Mouse (Mus musculus): ENCODE results near the gene Tmem205. TPM values are rescaled to one million over a fixed set of nuclear protein-coding genes. Genes with fewer than 3 reads are reported as not detected.
A peak's percentile ranks its signal among the peaks of the same experiment; 100 is the strongest.

Tmem205 gene
- polyA plus RNA-seq, 1 experiment from 2014 or later = 33.3 TPM

DNA sequence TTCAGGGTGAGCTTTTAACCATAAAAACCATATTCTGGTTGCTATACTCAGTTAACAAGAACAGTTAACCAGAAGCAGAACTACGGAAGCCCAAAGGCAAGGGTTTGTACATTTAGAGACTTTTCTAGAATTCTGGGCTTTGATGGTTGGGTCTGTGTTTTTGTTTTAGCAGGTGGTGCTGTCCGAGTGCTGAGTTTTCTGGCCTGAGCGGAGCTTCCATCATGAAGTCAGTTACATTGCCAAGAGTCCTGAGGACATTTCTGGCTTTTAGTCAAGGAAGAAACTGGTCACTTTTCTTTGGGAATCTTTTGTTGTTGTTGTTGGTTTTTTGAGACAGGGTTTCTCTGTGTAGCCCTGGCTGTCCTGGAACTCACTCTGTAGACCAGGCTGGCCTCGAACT lies 23.3 kb downstream of the Tmem205 start:
- H3K36me3 ChIP-seq (replicated peaks) = no peaks in the 10 kb centered on the region
- 0 out of 2 replicates have a peak, but pooled peaks cover 5% of the 10 kb centered on the region for H3K4me1 ChIP-seq
- no peak overlapping the region for H3K4me3 ChIP-seq (replicated peaks)
- no peak for ATAC-seq (ENCODE audit: low FRiP score)
- H3K27me3 ChIP-seq = peaks cover 22% of the 10 kb centered on the region
- WGBS = 94% methylated on average over 4 of the region's 4 CpGs
- no peak overlapping the region for H3K27ac ChIP-seq
- H3K4me2 ChIP-seq = no peak overlapping the region
- H3K9me3 ChIP-seq = no peaks in the 10 kb centered on the region
- H3K9ac ChIP-seq = no peak overlapping the region

DNA sequence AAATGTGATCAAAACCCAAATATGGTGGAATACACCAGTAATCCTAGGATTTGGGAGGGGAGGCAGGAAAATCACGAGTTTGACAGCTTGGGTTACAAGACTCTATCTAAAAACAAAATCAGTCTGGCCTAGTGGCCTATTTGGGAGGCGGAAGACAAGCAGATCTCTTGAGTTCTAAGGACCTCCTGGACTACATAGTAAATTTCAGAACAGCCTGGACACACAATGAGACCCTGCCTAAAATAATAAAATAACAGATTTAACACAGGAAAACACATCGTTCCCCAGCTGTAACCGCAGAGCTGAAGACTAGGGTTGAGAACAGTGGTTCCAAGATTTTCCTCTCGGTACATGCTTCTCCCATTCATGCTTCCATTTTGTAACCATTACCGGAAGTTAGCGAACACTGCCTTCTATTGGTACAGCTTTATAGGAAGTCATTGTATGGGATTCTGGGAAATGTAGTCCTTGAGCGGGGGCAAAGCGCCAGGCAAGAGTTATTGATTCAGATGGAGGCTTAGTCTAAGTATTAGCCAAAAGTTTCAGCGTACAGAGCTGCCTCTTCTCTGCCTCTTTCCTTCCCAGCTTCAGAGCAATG lies 26.0 kb downstream of the Tmem205 start:
- H3K4me3 ChIP-seq (replicated peaks) = peak overlapping the region; percentile 41
- no peak overlapping the region for H3K9ac ChIP-seq
- peak; percentile 89 for ATAC-seq (ENCODE audit: low FRiP score)
- H3K4me1 ChIP-seq = 0 out of 2 replicates have a peak, but pooled peaks cover 5% of the 10 kb centered on the region
- WGBS = 10% methylated on average over 10 of the region's 10 CpGs
- 0 out of 2 replicates have a peak overlapping the region, but pooled peaks have one; percentile 13 for H3K27ac ChIP-seq
- peaks cover 34% of the 10 kb centered on the region for H3K27me3 ChIP-seq
- H3K36me3 ChIP-seq (replicated peaks) = no peaks in the 10 kb centered on the region
- H3K9me3 ChIP-seq = no peaks in the 10 kb centered on the region
- peak overlapping the region; percentile 52 for H3K4me2 ChIP-seq

DNA sequence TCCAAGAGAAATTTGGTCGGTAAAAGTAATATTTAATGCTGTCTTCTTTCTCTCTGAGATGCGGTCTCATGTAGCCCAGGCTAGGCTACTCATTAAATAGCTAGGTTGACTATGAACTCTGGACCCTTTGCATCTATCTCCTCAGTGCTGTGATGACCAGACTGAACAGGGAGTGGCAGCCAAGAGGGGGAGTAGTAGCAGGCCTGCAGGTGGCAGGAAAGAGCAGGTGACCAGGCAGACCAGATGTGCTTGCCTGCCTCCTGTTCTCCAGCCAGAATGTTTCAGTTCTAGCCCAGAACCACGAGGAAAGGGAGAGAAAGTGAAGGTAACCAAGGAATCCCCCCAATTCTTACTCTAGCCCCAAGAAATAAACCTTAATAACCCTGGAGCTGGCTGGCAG lies 38.1 kb downstream of the Tmem205 start:
- Histone ChIP-seq H3K9me3 (no peaks in the 10 kb centered on the region), H3K27ac (no peak overlapping the region), H3K4me2 (no peak overlapping the region), H3K9ac (no peak overlapping the region), H3K4me1 (no peaks in the 10 kb centered on the region), H3K36me3 (replicated peaks) (no peaks in the 10 kb centered on the region), H3K27me3 (peaks cover 9% of the 10 kb centered on the region; the same call in 1 of the 2 replicates), H3K4me3 (replicated peaks) (no peak overlapping the region)
- 71% methylated on average over 3 of the region's 3 CpGs for WGBS
- ATAC-seq (ENCODE audit: low FRiP score) = no peak

DNA sequence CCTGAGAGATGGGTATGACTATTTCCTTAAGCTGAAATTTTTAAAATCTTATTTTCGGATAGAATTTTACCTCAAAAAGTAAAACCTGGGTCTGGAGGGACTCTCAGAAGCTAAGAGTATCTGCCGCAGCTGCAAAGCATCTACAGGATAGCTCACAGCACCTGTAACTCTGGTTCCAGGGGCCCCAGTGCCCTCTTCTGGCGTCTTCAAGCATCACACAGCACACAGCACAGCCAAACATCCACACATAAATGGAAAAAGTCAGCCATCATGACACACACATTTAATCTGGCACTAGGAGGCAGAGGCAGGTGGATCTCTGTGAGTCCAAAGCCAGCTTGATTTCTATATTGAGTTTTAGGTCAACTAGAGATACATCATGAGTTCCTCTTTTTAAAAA lies 50.8 kb downstream of the Tmem205 start:
- no peak for ATAC-seq (ENCODE audit: low FRiP score)
- Histone ChIP-seq H3K9ac (no peak overlapping the region), H3K9me3 (no peaks in the 10 kb centered on the region)

GRCm38 (mm10) chr9:21872204-21872603 lies 55.2 kb downstream of the Tmem205 start:
- Histone ChIP-seq H3K4me2 (no peak overlapping the region), H3K4me1 (no peaks in the 10 kb centered on the region), H3K36me3 (replicated peaks) (no peaks in the 10 kb centered on the region), H3K9ac (no peak overlapping the region), H3K27ac (no peak overlapping the region), H3K9me3 (no peaks in the 10 kb centered on the region), H3K27me3 (peaks cover 17% of the 10 kb centered on the region), H3K4me3 (replicated peaks) (no peak overlapping the region)
- WGBS = 71% methylated on average over 4 of the region's 4 CpGs
- no peak for ATAC-seq (ENCODE audit: low FRiP score)

More for the DNA sequence above, 50.8 kb downstream of the Tmem205 start:
- WGBS = 62% methylated on average over 3 of the region's 3 CpGs
- Histone ChIP-seq H3K27me3 (peaks cover 15% of the 10 kb centered on the region), H3K4me3 (replicated peaks) (no peak overlapping the region), H3K4me2 (no peak overlapping the region), H3K27ac (no peak overlapping the region), H3K4me1 (no peaks in the 10 kb centered on the region), H3K36me3 (replicated peaks) (no peaks in the 10 kb centered on the region)

Other genes starting within 250 kb of the Tmem205 start
- 34.1 and 40.3 TPM in 2 replicates for gene Ldlr, start 204.1 kb downstream of the Tmem205 start, polyA plus RNA-seq (2016; fragmentation: Nextera tagmentation; extraction: Ambion mirVana)
- 112 and 118 TPM in 2 replicates for gene Spc24, start 167.3 kb downstream of the Tmem205 start, polyA plus RNA-seq (2016; fragmentation: Nextera tagmentation; extraction: Ambion mirVana)
- gene Kank2, start 128.8 kb downstream of the Tmem205 start, polyA plus RNA-seq (2016; fragmentation: Nextera tagmentation; extraction: Ambion mirVana) = 6.1 and 6.2 TPM in 2 replicates
- gene Angptl8, start 92.0 kb downstream of the Tmem205 start, polyA plus RNA-seq (2016; fragmentation: Nextera tagmentation; extraction: Ambion mirVana) = 0.45 TPM in 1 of 2 replicates, not detected in the other
- 17.5 and 18.9 TPM in 2 replicates for gene Dock6, start 74.9 kb downstream of the Tmem205 start, polyA plus RNA-seq (2016; fragmentation: Nextera tagmentation; extraction: Ambion mirVana)
- gene Rab3d, start 9.4 kb downstream of the Tmem205 start, polyA plus RNA-seq (2016; fragmentation: Nextera tagmentation; extraction: Ambion mirVana) = 12.4 and 13.1 TPM in 2 replicates
- 5.2 and 5.8 TPM in 2 replicates for gene Ccdc159, start 85 bp downstream of the Tmem205 start, polyA plus RNA-seq (2016; fragmentation: Nextera tagmentation; extraction: Ambion mirVana)
- 37.0 and 40.9 TPM in 2 replicates for gene Plppr2, start 9.5 kb upstream of the Tmem205 start, polyA plus RNA-seq (2016; fragmentation: Nextera tagmentation; extraction: Ambion mirVana)
- 7.4 and 9.5 TPM in 2 replicates for gene Swsap1, start 28.2 kb upstream of the Tmem205 start, polyA plus RNA-seq (2016; fragmentation: Nextera tagmentation; extraction: Ambion mirVana)
- 2.0 and 4.1 TPM in 2 replicates for gene Epor, start 36.0 kb upstream of the Tmem205 start, polyA plus RNA-seq (2016; fragmentation: Nextera tagmentation; extraction: Ambion mirVana)
- 2.1 and 3.4 TPM in 2 replicates for gene Rgl3, start 61.9 kb upstream of the Tmem205 start, polyA plus RNA-seq (2016; fragmentation: Nextera tagmentation; extraction: Ambion mirVana)
- 5.0 and 5.3 TPM in 2 replicates for gene Ccdc151, start 75.1 kb upstream of the Tmem205 start, polyA plus RNA-seq (2016; fragmentation: Nextera tagmentation; extraction: Ambion mirVana)
- 88.5 and 95.0 TPM in 2 replicates for gene Prkcsh, start 75.2 kb upstream of the Tmem205 start, polyA plus RNA-seq (2016; fragmentation: Nextera tagmentation; extraction: Ambion mirVana)
- 57.2 and 73.7 TPM in 2 replicates for gene Elavl3, start 124.5 kb upstream of the Tmem205 start, polyA plus RNA-seq (2016; fragmentation: Nextera tagmentation; extraction: Ambion mirVana)
- not detected in 2 replicates for gene Gm49318, start 143.7 kb upstream of the Tmem205 start, polyA plus RNA-seq (2016; fragmentation: Nextera tagmentation; extraction: Ambion mirVana)
- 15.8 and 16.4 TPM in 2 replicates for gene Zfp653, start 143.8 kb upstream of the Tmem205 start, polyA plus RNA-seq (2016; fragmentation: Nextera tagmentation; extraction: Ambion mirVana)
- 35.0 and 39.0 TPM in 2 replicates for gene Ecsit, start 157.9 kb upstream of the Tmem205 start, polyA plus RNA-seq (2016; fragmentation: Nextera tagmentation; extraction: Ambion mirVana)
- gene Cnn1, start 171.7 kb upstream of the Tmem205 start, polyA plus RNA-seq (2016; fragmentation: Nextera tagmentation; extraction: Ambion mirVana) = 2.3 and 3.9 TPM in 2 replicates
- gene Elof1, start 189.6 kb upstream of the Tmem205 start, polyA plus RNA-seq (2016; fragmentation: Nextera tagmentation; extraction: Ambion mirVana) = 178 and 186 TPM in 2 replicates
- gene Acp5, start 208.2 kb upstream of the Tmem205 start, polyA plus RNA-seq (2016; fragmentation: Nextera tagmentation; extraction: Ambion mirVana) = 3.6 and 6.6 TPM in 2 replicates
- 63.2 and 65.8 TPM in 2 replicates for gene Pigyl, start 229.3 kb upstream of the Tmem205 start, polyA plus RNA-seq (2016; fragmentation: Nextera tagmentation; extraction: Ambion mirVana)